ENCODE assay signal across 8 mouse cellular contexts in genomic region chr10:126990313-126991056, GRCm38 (mm10). TPM values are rescaled to one million over a fixed set of nuclear protein-coding genes. Genes with fewer than 3 reads are reported as not detected.
DNase-seq lines count a peak whose midpoint lies in the region; ATAC-seq and TF ChIP-seq lines count a peak whose summit lies in the region.

No protein-coding gene starts in this region.

- no peak overlapping the region for H3K4me2 ChIP-seq in forebrain, embryonic 12.5 days
- peak overlapping the region; percentile 23; the same call in 1 of the 2 replicates for H3K4me2 ChIP-seq in heart, embryonic 16.5 days (ENCODE audit: low read depth, low read length)
- no peak overlapping the region for H3K4me2 ChIP-seq in liver, embryonic 14.5 days (ENCODE audit: low read depth)
- H3K4me2 ChIP-seq in neural tube, embryonic 11.5 days (ENCODE audit: low read depth) = no peak overlapping the region
- no peak overlapping the region for H3K4me2 ChIP-seq in stomach, embryonic 16.5 days (ENCODE audit: low read depth, low read length)

- peaks cover 37% of the 10 kb centered on the region for H3K4me1 ChIP-seq in forebrain, embryonic 12.5 days
- H3K4me1 ChIP-seq in heart, embryonic 16.5 days (ENCODE audit: control insufficient read depth, insufficient read depth, low read length) = peaks cover 48% of the 10 kb centered on the region
- peaks cover 0 to 8% of the 10 kb centered on the region in 2 experiments; a peak in 3 of 4 replicates for H3K4me1 ChIP-seq in liver, embryonic 14.5 days (replicated peaks; ENCODE audit: control insufficient read depth in 2 of 2, insufficient read depth in 2 of 2, low read length in 1 of 2)
- H3K4me1 ChIP-seq in neural tube, embryonic 11.5 days (ENCODE audit: control insufficient read depth, insufficient read depth, low read length) = peaks cover 6% of the 10 kb centered on the region; the same call in 1 of the 2 replicates
- peaks cover 48% of the 10 kb centered on the region for H3K4me1 ChIP-seq in stomach, embryonic 16.5 days (ENCODE audit: control insufficient read depth, insufficient read depth, low read length)

- 70% methylated on average over 7 of the region's 7 CpGs for WGBS in forebrain, embryonic 12.5 days
- WGBS in heart, embryonic 16.5 days = 37% methylated on average over 7 of the region's 7 CpGs
- 65% methylated on average over 7 of the region's 7 CpGs for WGBS in liver, embryonic 14.5 days (ENCODE audit: insufficient replicate concordance)
- 68% methylated on average over 7 of the region's 7 CpGs for WGBS in neural tube, embryonic 11.5 days
- 52% methylated on average over 7 of the region's 7 CpGs for WGBS in stomach, embryonic 16.5 days

- peaks cover 43% of the 10 kb centered on the region for H3K36me3 ChIP-seq in forebrain, embryonic 12.5 days (replicated peaks)
- peaks cover 38% of the 10 kb centered on the region for H3K36me3 ChIP-seq in heart, embryonic 16.5 days (ENCODE audit: control insufficient read depth, insufficient read depth)
- H3K36me3 ChIP-seq in liver, embryonic 14.5 days (replicated peaks; ENCODE audit: control insufficient read depth, insufficient read depth, low read depth) = peaks cover 26% of the 10 kb centered on the region
- H3K36me3 ChIP-seq in neural tube, embryonic 11.5 days (ENCODE audit: control insufficient read depth, insufficient read depth, low read length) = peaks cover 15% of the 10 kb centered on the region
- peaks cover 32% of the 10 kb centered on the region for H3K36me3 ChIP-seq in stomach, embryonic 16.5 days (ENCODE audit: control insufficient read depth, insufficient read depth, low read length)

- ATAC-seq in forebrain, embryonic 12.5 days (ENCODE audit: low FRiP score) = peak; percentile 72
- peak; percentile 71 for ATAC-seq in heart, embryonic 16.5 days (replicated peaks; ENCODE audit: extremely low read depth, insufficient read depth, low FRiP score)
- ATAC-seq in liver, embryonic 14.5 days (ENCODE audit: insufficient read depth) = peak; percentile 57; the same call in 1 of the 2 replicates
- peak; percentile 71 for ATAC-seq in neural tube, embryonic 11.5 days (ENCODE audit: insufficient read depth, low FRiP score, low TSS enrichment)
- peak; percentile 84 for ATAC-seq in stomach, embryonic 16.5 days (ENCODE audit: insufficient read depth, low FRiP score)

- H3K9me3 ChIP-seq in forebrain, embryonic 12.5 days = no peaks in the 10 kb centered on the region
- H3K9me3 ChIP-seq in heart, embryonic 16.5 days (replicated peaks; ENCODE audit: control insufficient read depth, low read length) = no peaks in the 10 kb centered on the region
- H3K9me3 ChIP-seq in liver, embryonic 14.5 days (ENCODE audit: control insufficient read depth, low read length) = no peaks in the 10 kb centered on the region
- H3K9me3 ChIP-seq in neural tube, embryonic 11.5 days (ENCODE audit: control insufficient read depth, low read length) = no peaks in the 10 kb centered on the region
- H3K9me3 ChIP-seq in stomach, embryonic 16.5 days (replicated peaks; ENCODE audit: control insufficient read depth, low read length) = no peaks in the 10 kb centered on the region

- 0 out of 2 replicates have a peak overlapping the region, but pooled peaks have one; percentile 19 for H3K27ac ChIP-seq in forebrain, embryonic 12.5 days
- H3K27ac ChIP-seq in heart, embryonic 16.5 days (ENCODE audit: low read length) = peak overlapping the region; percentile 35
- H3K27ac ChIP-seq in liver, embryonic 14.5 days = no peak overlapping the region
- H3K27ac ChIP-seq in neural tube, embryonic 11.5 days (ENCODE audit: low read depth, low read length) = no peak overlapping the region
- H3K27ac ChIP-seq in stomach, embryonic 16.5 days (ENCODE audit: low read length) = peak overlapping the region; percentile 57; the same call in 1 of the 2 replicates

- no peak overlapping the region for H3K9ac ChIP-seq in forebrain, embryonic 12.5 days
- peak overlapping the region; percentile 15; the same call in 1 of the 2 replicates for H3K9ac ChIP-seq in heart, embryonic 16.5 days (ENCODE audit: low read length)
- H3K9ac ChIP-seq in liver, embryonic 14.5 days (replicated peaks) = no peak overlapping the region
- H3K9ac ChIP-seq in neural tube, embryonic 11.5 days (ENCODE audit: low read length) = no peak overlapping the region
- H3K9ac ChIP-seq in stomach, embryonic 16.5 days (ENCODE audit: low read length) = no peak overlapping the region

- no peak for TF ChIP-seq EP300 in liver, embryonic 14.5 days (IDR thresholded peaks at IDR 0.05; ENCODE audit: low read depth)

- DNase-seq in CD8-positive naive resting alpha-beta T cell, adult 2 months (ENCODE audit: low read depth in 2 of 2, low spot score in 2 of 2) = peak; percentile 83 to 85
- DNase-seq in c-Kit-positive CD71-positive TER-119-negative erythroid progenitor cells, embryonic 14.5 days (ENCODE audit: low read depth) = peak; percentile 71
- peak; percentile 90 to 92 for DNase-seq in kidney, postnatal 25 days
- peak; percentile 52 to 59 (median 57) for DNase-seq in liver, embryonic 14.5 days (ENCODE audit: low read depth in 3 of 3, low spot score in 3 of 3)
- DNase-seq in neural tube, embryonic 11.5 days (ENCODE audit: low spot score) = peak; percentile 89

- no peak overlapping the region for H3K4me3 ChIP-seq in forebrain, embryonic 12.5 days (replicated peaks)
- H3K4me3 ChIP-seq in heart, embryonic 16.5 days (ENCODE audit: low read length) = no peak overlapping the region
- H3K4me3 ChIP-seq in liver, embryonic 14.5 days (ENCODE audit: insufficient read depth in 1 of 2, low read depth in 2 of 2, low read length in 2 of 2) = no peak overlapping the region
- H3K4me3 ChIP-seq in neural tube, embryonic 11.5 days (ENCODE audit: low read depth, low read length) = no peak overlapping the region
- H3K4me3 ChIP-seq in stomach, embryonic 16.5 days (replicated peaks; ENCODE audit: low read length) = no peak overlapping the region

- peak; percentile 95 for TF ChIP-seq CTCF in liver, embryonic 14.5 days (IDR thresholded peaks at IDR 0.05; ENCODE audit: low read depth)

- no peaks in the 10 kb centered on the region for H3K27me3 ChIP-seq in forebrain, embryonic 12.5 days
- no peaks in the 10 kb centered on the region for H3K27me3 ChIP-seq in heart, embryonic 16.5 days (ENCODE audit: control insufficient read depth, insufficient read depth, low read length)
- H3K27me3 ChIP-seq in liver, embryonic 14.5 days (ENCODE audit: control insufficient read depth, insufficient read depth, low read length) = no peaks in the 10 kb centered on the region
- no peaks in the 10 kb centered on the region for H3K27me3 ChIP-seq in neural tube, embryonic 11.5 days (ENCODE audit: control insufficient read depth, insufficient read depth, low read length)
- no peaks in the 10 kb centered on the region for H3K27me3 ChIP-seq in stomach, embryonic 16.5 days (ENCODE audit: control insufficient read depth, insufficient read depth, low read length)

RNA-seq across cellular contexts. Expression of gene Avil, which starts 10.0 kb away (rescaled TPM):
- 0.21 TPM in 1 of 2 replicates, not detected in the other for polyA plus RNA-seq in forebrain, embryonic 12.5 days (2016; fragmentation: Nextera tagmentation; extraction: Ambion mirVana)
- polyA plus RNA-seq in heart, embryonic 16.5 days (2015; fragmentation: Nextera tagmentation; extraction: Ambion mirVana) = 0.27 and 0.84 TPM in 2 replicates
- polyA plus RNA-seq in liver, embryonic 14.5 days (2012; rRNA removed) = 0.02 and 0.12 TPM in 2 replicates
- 0.03 TPM in 1 of 2 replicates, not detected in the other for polyA plus RNA-seq in liver, embryonic 14.5 days (2014; fragmentation: Nextera tagmentation; extraction: Ambion mirVana)
- polyA plus RNA-seq in neural tube, embryonic 11.5 days (2014; fragmentation: Nextera tagmentation; extraction: Ambion mirVana) = 0.57 and 0.82 TPM in 2 replicates
- polyA plus RNA-seq in stomach, embryonic 16.5 days (2015; fragmentation: Nextera tagmentation; extraction: Ambion mirVana) = 1.0 and 1.9 TPM in 2 replicates

RNA-seq across cellular contexts. Expression of gene Ctdsp2, which starts 12.0 kb away (rescaled TPM):
- 49.2 and 49.5 TPM in 2 replicates for polyA plus RNA-seq in forebrain, embryonic 12.5 days (2016; fragmentation: Nextera tagmentation; extraction: Ambion mirVana)
- 38.2 and 41.8 TPM in 2 replicates for polyA plus RNA-seq in heart, embryonic 16.5 days (2015; fragmentation: Nextera tagmentation; extraction: Ambion mirVana)
- 18.8 and 19.4 TPM in 2 replicates for polyA plus RNA-seq in liver, embryonic 14.5 days (2012; rRNA removed)
- 13.3 and 15.8 TPM in 2 replicates for polyA plus RNA-seq in liver, embryonic 14.5 days (2014; fragmentation: Nextera tagmentation; extraction: Ambion mirVana)
- 52.8 and 56.1 TPM in 2 replicates for polyA plus RNA-seq in neural tube, embryonic 11.5 days (2014; fragmentation: Nextera tagmentation; extraction: Ambion mirVana)
- polyA plus RNA-seq in stomach, embryonic 16.5 days (2015; fragmentation: Nextera tagmentation; extraction: Ambion mirVana) = 49.4 and 53.4 TPM in 2 replicates

RNA-seq across cellular contexts. Expression of gene Tsfm, which starts 40.2 kb away (rescaled TPM):
- polyA plus RNA-seq in forebrain, embryonic 12.5 days (2016; fragmentation: Nextera tagmentation; extraction: Ambion mirVana) = 82.7 and 82.8 TPM in 2 replicates
- polyA plus RNA-seq in heart, embryonic 16.5 days (2015; fragmentation: Nextera tagmentation; extraction: Ambion mirVana) = 89.3 and 93.4 TPM in 2 replicates
- 22.8 and 26.7 TPM in 2 replicates for polyA plus RNA-seq in liver, embryonic 14.5 days (2012; rRNA removed)
- 40.7 and 49.2 TPM in 2 replicates for polyA plus RNA-seq in liver, embryonic 14.5 days (2014; fragmentation: Nextera tagmentation; extraction: Ambion mirVana)
- polyA plus RNA-seq in neural tube, embryonic 11.5 days (2014; fragmentation: Nextera tagmentation; extraction: Ambion mirVana) = 75.3 and 79.9 TPM in 2 replicates
- polyA plus RNA-seq in stomach, embryonic 16.5 days (2015; fragmentation: Nextera tagmentation; extraction: Ambion mirVana) = 80.4 and 80.6 TPM in 2 replicates

RNA-seq across cellular contexts. Expression of gene Mettl1, which starts 50.7 kb away (rescaled TPM):
- polyA plus RNA-seq in forebrain, embryonic 12.5 days (2016; fragmentation: Nextera tagmentation; extraction: Ambion mirVana) = 31.4 and 35.5 TPM in 2 replicates
- 28.3 and 30.6 TPM in 2 replicates for polyA plus RNA-seq in heart, embryonic 16.5 days (2015; fragmentation: Nextera tagmentation; extraction: Ambion mirVana)
- 10.6 and 12.5 TPM in 2 replicates for polyA plus RNA-seq in liver, embryonic 14.5 days (2012; rRNA removed)
- polyA plus RNA-seq in liver, embryonic 14.5 days (2014; fragmentation: Nextera tagmentation; extraction: Ambion mirVana) = 18.1 and 19.3 TPM in 2 replicates
- polyA plus RNA-seq in neural tube, embryonic 11.5 days (2014; fragmentation: Nextera tagmentation; extraction: Ambion mirVana) = 42.0 and 43.6 TPM in 2 replicates
- 49.4 and 49.5 TPM in 2 replicates for polyA plus RNA-seq in stomach, embryonic 16.5 days (2015; fragmentation: Nextera tagmentation; extraction: Ambion mirVana)

RNA-seq across cellular contexts. Expression of gene Eef1akmt3, which starts 50.8 kb away (rescaled TPM):
- polyA plus RNA-seq in forebrain, embryonic 12.5 days (2016; fragmentation: Nextera tagmentation; extraction: Ambion mirVana) = 0.14 and 0.20 TPM in 2 replicates
- polyA plus RNA-seq in heart, embryonic 16.5 days (2015; fragmentation: Nextera tagmentation; extraction: Ambion mirVana) = 0.16 and 0.37 TPM in 2 replicates
- polyA plus RNA-seq in liver, embryonic 14.5 days (2012; rRNA removed) = 0.08 and 0.09 TPM in 2 replicates
- polyA plus RNA-seq in liver, embryonic 14.5 days (2014; fragmentation: Nextera tagmentation; extraction: Ambion mirVana) = 0.04 TPM in 1 of 2 replicates, not detected in the other
- polyA plus RNA-seq in neural tube, embryonic 11.5 days (2014; fragmentation: Nextera tagmentation; extraction: Ambion mirVana) = 0.23 and 0.32 TPM in 2 replicates
- 1.3 and 1.5 TPM in 2 replicates for polyA plus RNA-seq in stomach, embryonic 16.5 days (2015; fragmentation: Nextera tagmentation; extraction: Ambion mirVana)

Comparison
In these comparisons a context has a peak if more than half of its experiments do, and no peak if none do; other contexts are left out.
1. H3K27ac ChIP-seq: peak in forebrain, embryonic 12.5 days (single experiment), heart, embryonic 16.5 days (single experiment) and stomach, embryonic 16.5 days (single experiment); none in liver, embryonic 14.5 days (single experiment) and neural tube, embryonic 11.5 days (single experiment).
2. Peak in every context shown above with its lines, with median percentiles within 50 percentile points of each other: DNase-seq and ATAC-seq.